Mouse (Mus musculus): ENCODE data around the gene Jazf1.

Jazf1 gene

GRCm38 (mm10) chr6:52843027-52843426 lies 225.4 kb downstream of the Jazf1 start:
- DNase-seq, result no peak

DNA sequence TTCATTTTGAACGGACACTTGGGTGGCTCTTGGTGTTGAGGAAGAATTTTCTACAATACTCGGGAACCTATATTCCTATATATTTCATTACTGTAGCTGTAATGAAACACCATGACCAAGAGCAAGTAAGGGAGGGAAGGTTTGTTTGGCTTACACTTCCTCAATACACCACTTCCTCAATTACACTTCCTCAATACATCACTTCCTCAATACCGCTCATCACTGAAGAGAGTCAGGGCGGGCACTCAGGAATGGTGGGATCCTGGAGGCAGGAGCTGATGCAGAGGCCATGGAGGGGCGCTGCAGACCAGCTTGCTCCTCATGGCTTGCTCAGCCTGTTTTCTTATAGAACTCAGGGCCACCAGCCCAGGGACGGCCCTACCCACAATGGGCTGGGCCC lies 225.8 kb downstream of the Jazf1 start:
- DNase-seq, result no peak

GRCm38 (mm10) chr6:52841611-52842010 lies 226.8 kb downstream of the Jazf1 start:
- DNase-seq, result no peak

GRCm38 (mm10) chr6:52840589-52841044 lies 227.8 kb downstream of the Jazf1 start:
- DNase-seq, result peak; percentile 16

DNA sequence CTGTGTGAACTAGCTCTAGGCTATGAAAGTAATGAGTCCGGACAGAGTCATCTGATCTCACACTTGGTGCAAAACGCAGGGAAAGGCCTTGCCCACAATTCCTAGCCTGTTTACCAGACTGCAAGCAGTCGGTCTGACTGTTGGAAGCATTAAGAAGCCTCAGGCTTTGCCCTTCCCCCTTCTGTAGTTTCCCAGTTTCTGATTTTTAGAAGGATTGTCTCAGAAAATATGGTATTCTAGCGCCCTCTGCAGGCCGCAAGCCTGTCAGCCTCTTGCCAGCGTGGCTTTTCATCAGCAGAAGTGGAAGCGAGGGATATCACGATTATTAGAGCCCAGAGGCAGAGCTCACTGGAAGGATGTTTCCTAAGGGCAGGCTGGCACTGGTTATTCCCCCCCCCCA lies 229.7 kb downstream of the Jazf1 start:
- DNase-seq, result peak; percentile 72

- no peak for DNase-seq
Observed at GRCm38 (mm10) chr6:52837792-52838191, 230.6 kb downstream of the Jazf1 start.

DNA sequence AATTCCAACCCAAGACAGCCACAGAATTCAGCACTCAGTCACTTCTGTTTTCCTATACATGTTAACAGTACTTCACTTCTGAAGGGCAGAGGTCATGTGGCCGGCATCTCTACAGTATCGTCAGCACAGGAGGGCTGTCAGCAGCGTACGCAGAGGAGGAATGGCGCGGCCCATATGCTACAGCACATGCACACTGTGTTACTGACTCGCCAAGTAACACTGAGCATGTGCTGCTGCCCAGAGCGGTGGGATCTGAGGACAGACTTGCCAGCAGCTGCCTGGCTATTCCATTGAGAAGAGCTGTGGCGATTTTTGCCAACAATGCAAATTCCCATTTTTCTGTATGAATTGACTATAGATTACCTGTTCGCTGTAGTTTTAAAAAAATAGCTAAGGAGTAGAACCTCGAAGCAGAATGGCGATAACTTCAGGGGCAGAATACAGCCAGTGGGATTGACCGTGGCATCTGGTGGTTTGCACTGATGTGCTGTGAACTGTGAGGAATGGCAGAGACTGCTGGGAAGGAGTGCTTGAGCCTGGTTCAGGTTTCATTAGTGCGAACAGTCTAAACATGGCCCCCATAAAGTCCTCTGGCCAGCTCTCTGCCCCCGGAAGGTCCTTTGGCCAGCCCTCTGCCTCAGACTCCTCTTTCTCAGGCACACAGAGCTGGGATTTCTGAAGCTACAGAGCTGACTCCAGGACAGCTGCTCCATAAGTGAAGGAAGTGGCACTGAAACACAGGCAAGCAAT lies 232.1 kb downstream of the Jazf1 start:
- no peak for DNase-seq

DNA sequence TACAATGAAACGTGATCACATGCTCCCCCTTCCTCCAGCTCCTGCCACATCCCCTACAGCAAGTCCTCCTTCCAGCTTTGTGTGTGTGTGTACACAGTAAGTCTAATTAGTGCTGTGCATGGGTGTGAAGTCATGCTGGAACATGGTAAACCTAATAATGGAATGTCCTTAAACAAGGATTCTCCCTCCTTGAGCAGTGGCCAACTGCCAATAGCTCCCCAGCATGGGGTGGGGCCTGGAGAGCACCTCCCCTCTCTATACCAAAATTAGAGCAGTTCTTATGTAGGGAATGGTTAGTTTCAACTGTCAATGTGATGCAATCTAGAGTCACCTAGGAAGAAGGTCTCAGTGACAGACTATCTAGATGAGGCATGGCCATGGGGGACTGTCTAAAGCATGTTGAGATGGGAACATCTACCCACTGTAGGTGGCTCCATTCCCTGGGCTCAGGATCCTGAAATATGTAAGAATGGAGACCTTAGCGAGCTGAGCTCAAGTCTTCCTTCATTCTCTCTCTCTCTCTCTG lies 240.6 kb downstream of the Jazf1 start:
- no peak for DNase-seq

- DNase-seq, result peak; percentile 13
Observed at GRCm38 (mm10) chr6:52825535-52825934, 242.9 kb downstream of the Jazf1 start.

GRCm38 (mm10) chr6:52824977-52825482 lies 243.4 kb downstream of the Jazf1 start:
- DNase-seq, result no peak

DNA sequence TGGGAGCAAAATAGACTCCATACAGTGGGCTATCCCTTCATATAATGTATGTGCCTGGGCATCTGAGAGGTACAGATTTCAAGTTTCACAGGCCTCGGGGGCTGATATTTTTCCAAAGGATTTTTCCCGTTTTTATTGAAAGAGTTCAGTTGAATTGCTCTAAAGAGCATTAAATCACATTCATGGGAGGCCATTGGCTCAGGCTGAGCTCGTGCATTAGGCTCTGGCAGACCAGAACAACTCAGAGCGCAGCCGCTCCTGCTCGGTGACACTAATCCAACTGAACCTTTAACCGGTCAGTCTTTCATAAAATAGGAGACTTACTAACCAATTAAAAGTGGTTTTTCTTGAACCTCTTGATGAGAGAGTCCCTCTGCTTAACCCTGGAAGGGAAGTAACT lies 245.4 kb downstream of the Jazf1 start:
- no peak for DNase-seq

DNA sequence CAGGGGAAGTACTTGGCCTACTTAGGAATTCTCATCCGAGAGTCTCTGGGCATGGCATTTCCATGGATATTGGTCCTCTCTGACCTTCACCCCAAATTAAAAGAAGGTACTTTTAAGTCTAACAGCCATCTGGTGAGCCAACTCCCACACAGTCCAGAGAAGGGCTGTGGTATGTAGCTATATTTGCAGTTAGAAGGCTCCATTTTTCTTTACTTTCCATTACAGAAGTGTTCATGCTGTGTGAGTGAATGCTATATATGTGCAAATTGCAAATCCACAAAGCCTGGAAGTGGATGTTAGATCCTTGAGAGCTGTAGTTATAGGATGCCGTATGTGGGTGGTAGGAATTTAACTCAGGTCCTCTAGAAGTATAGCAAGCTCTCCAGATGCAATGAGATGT lies 245.8 kb downstream of the Jazf1 start:
- no peak for DNase-seq

DNA sequence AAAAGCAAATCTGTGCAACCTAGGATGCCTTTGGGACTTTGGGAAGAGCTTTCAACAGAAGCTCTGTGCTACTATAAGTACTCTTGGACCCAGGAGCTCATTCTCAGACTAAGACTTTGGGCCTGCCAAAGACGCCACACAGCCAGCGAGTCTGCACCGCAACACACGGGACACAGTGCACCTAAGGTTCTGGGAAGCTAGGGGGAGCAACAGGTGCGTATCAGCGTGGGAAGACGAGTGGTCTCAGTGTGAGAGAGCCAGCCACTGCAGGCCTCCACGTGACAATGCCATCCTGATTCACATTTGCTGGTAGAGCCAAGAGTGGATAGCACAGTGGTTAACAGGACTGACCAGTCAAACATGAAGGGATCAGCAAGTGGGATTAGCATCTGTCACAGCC lies 249.1 kb downstream of the Jazf1 start:
- no peak for DNase-seq

GRCm38 (mm10) chr6:52818041-52818440 lies 250.4 kb downstream of the Jazf1 start:
- DNase-seq, result no peak

GRCm38 (mm10) chr6:52817203-52817874 lies 251.1 kb downstream of the Jazf1 start:
- no peak for DNase-seq

DNA sequence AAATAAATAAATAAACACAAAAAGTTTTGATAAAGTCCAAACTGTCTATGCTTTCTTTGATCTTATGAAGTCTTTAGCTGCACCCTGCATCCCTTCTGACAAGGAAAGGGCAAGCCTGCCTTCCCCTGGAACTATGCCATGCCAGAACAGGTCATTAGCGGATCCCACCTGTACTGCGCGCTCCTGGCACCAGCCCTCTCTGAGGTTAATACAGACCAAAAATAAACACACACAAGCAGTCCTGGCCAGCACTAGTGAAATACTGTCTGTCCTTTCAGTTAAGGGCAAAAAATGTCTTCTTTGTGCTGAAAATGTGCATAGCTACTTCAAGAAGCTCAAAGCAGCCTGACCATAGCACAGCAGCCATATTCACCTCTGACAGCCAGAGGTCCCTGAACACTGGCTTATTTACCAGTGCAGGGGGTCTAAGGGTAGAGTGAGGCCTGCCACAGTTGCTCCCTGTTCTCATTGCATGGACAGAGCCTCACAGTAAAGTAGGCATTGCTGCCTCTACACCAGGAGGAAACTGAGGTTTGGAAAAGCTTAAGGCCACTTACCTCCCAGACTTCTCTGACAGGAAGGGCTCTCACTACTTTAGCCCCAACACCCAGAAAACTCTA lies 263.1 kb downstream of the Jazf1 start:
- DNase-seq, result no peak

GRCm38 (mm10) chr6:52802181-52802580 lies 266.2 kb downstream of the Jazf1 start:
- DNase-seq, result peak; percentile 18

- DNase-seq, result no peak
Observed at GRCm38 (mm10) chr6:52797252-52797800, 271.1 kb downstream of the Jazf1 start.

DNA sequence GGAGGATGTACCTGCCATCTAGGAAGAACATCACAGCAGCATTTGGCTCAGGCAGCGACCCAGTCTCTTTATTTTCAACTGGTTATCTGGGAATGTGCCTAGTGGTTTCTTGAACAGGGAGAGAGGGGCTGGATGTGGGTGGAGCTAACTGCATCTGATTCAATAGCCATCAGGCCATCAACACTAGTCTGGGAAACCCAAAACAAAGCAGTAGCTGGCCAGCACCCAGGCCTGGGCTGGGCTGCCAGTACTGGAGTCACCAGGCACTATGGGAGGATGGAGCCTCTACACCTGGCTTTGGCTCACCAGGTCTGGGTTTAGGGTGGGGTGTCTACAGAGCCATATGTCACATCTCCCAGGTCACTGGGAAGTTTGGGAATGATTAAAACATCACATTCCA lies 271.7 kb downstream of the Jazf1 start:
- DNase-seq, result no peak

DNA sequence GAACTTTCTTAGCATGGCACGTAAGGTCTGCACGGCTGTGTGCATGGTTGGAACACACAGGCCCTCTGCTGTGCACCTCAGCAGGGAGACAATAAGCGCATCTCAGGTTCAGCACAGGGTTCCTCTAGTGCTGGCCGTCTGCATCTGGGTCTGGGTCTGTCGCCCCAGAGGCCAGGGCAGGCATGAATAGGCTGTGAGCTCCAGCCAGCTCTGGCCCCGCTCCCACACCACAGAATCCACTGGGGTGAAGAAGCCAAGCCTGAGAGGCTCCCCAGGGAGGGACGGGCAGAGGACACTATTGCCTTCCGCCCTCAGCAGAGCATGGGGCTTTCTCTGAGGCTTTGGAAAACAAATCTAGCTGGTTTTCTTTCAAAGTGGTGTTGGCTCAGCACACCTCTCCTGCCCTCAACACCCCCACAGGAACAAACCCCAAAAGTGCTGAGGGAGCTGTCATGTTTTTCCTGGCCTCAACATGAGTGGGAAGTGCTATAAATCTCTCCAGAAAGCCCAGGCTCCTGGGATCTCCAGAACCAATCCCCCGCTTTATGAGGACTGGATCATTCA lies 272.3 kb downstream of the Jazf1 start:
- no peak for DNase-seq

DNA sequence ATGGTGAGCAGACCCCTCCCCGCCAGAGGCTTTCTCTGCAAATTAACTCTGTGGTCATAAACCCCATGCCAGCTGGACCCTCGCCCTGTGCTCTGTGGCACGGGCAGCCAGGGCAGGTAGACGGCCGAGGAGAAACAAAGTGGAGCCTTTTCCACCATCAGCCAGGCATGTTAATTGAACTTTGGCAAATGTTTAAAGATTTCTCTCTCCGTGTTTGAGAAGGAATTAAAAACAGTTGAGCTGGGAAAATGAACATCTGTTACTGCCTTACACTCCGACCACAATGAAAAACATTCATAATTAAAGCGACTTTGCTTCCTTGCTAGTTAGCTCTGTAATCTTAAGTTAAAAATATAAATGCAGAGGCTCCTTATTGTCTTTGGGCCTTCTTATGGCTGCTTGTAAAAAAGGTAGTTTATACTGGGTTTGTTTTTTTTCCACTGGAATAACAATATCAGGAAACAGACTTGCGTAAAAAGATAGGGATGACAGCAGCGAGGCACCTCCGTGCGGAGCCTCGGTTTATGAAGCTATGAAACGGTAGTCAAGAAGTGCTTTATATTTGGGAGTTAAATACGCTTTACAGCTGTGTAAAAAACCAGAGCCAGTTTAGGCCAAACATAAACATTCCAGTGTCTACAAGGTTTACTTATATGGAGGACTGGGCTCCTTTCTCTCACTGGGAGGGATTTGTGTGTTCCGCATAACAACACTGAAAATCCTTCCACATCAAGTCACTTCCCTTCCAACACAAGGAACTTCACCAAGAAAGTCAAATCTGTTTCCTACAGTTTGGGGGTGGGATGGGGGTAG lies 273.2 kb downstream of the Jazf1 start:
- DNase-seq, result no peak

GRCm38 (mm10) chr6:52792455-52792854 lies 276.0 kb downstream of the Jazf1 start:
- no peak for DNase-seq
